Mouse (Mus musculus): ENCODE measurements around the gene Mydgf.

Gene Mydgf

DNA sequence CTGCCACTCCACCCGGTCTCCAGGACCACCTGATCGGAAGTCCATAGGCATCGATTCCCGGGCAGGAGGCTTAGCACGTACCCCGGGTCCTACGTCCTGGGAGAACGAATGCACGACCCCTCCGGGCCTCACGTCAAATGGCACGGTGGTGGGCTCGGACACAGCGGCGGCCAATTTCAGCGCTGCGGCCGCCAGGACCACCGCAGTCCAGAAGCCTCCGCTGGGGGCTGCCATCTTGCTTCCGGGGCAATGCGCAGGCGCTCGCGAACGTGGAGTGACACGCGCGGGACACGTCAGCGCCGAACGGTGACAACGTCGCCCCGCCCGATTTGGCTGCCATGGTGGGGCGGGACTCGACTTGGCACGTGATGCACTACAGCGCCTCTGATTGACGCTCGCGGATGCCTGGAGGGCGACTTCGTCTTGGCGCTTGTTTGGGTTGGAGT lies at the start of gene Mydgf:
Gene Mydgf, minus strand, starts transcription at position 263 of the 446 bp plus-strand sequence.
- DNase-seq: peak; percentile 94

DNA sequence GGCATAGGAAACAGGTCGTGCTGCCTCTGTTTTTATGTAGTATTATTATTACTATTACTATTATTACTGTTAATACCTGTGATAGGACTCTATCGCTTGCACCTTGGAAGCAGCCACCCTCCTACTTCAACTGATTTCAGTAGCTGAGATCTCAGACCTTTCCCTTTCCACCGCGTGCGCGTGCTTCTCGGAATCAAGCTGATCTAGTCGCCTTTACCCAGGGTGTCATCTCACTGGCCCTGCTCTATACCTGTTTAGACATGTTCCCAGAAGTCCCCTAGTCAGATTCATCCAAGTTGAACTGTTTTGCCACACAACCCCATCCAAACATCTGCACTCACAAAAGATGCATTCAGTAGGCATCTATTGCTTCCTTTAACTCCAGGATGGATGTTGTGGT lies 49.7 kb upstream of the Mydgf start:
- no peak for DNase-seq

DNA sequence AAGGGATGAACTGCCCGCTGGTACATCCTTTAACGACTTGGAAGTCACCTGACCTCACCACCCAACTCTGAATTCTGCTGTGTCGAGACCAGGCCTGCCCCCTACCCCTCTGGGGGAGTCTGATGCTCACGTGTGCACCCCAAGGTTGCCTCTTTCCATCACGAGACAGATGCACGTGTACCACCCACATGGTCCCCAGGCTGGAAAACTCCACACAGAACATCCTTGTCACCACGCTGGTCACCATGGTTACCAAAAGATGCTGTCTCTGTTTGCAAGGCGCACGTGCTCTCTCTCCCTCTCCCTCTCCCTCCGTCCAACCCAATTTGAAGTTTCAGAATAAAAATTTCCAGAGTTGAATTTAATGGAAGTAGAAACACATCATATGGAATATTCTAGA lies 46.2 kb upstream of the Mydgf start:
- DNase-seq: no peak

DNA sequence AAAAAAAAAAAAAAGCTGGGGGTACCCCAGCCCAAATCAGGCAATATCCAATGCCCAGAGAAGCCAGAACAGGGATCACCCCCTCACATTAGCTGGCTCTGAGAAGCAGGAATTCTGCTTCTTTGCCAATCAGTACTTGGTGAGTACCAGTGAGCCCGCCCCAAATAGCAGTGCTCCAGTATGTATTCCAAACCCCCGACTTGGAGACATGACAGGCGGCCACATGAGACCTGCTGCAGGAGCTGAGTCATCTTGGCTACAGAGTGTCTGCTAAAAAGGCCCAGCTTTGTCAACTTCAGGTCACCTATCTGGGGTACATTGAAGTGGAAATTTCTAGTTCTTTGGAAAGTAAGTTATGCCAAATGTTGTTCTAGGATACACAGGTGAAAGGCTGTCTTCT lies 42.8 kb upstream of the Mydgf start:
- no peak for DNase-seq

DNA sequence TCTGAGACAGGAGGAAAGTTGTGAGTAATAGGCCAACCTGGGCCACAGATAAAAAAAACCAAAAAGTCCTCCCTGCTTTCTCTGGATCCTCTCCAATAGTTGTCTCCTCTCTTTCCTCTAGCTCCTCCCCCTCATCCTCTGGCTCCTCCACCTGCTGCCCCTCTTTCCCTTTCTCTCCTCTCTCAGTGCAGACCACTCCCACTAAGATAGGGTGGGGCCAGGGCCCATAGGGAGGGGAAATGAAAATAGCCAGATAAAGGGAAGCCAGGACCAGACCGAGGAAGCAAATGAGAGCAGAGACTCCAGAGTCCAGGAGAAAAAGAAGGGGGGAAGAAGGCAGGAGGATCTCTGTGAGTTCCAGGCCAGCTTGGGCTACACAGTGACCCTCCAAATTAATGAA lies 41.2 kb upstream of the Mydgf start:
- DNase-seq: no peak

DNA sequence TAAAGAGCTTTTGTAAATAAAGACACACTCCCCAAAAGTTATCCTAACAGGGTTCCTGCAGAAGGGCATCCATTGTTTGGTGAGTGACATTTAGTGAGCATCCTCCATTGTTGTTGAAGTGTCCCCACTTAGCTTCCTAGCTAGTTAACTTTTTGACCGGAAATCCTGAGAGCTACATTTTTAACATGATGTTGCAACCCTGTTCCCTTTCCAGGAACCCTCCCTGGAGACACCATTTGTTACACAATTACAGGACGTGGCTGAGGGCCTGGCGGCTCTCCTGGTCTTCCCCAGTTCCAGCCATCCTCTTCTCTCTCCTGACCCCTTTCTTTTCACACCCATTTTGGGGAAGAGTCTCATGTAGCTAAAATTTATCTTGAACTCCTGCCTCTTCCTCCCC lies 36.1 kb upstream of the Mydgf start:
- no peak for DNase-seq

DNA sequence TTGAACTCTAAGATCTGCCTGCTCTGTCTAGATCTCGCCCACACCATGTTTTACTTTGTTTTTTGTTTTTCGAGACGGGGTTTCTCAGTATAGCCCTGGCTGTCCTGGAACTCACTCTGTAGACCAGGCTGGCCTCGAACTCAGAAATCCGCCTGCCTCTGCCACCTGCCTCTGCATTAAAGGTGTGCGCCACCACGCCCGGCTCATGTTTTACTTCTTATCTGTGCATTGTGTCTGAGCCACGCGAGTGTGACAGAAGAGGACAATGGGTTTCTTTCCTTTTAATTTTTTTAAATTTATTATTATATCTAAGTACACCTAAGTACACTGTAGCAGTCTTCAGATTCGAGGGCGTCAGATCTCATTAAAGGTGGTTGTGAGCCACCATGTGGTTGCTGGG lies 35.5 kb upstream of the Mydgf start:
- DNase-seq: peak; percentile 51

DNA sequence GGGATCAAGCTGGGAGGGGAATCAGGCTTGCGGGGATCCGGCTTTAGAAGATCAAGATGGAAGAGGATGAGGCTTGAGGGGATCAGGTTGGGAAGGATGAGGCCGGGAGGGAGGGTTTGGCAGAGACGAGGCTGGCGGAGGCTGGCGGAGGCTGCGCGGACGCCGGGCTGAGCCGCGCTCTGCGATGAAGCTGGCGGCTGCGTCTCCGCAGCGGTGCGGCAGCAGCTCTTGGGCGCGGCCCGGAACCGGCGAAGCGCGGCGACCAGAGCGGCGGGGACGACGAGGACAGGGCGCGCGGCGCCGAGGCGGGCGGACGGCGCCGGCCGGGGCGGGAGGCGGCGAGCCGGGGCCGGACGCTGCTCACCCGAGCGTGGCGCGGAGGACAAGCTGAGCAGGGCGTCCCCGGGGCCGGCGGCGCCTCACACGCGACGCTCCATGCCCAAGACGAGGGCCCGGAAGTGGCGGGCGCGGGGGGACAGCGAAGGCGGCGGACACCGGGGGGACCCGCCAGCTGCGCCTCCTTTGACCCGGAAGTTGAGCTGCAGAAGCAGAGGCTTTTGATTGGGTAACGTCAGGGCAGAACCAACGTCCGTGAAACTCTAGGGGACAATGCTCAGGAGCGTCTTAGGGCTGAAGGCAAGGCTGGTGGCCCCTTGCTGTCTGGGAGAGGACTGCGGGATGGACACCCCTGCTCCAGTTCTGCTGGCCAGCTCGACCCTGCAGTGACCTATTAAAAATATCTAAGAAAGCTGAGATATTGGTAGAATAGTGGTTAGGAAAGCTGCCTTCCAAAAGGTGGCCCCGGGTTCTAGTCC lies 34.9 kb upstream of the Mydgf start, which contains the start of gene Dpp9:
Gene Dpp9, minus strand, starts transcription at position 529 of the 815 bp plus-strand sequence.
- peak; percentile 96 for DNase-seq

DNA sequence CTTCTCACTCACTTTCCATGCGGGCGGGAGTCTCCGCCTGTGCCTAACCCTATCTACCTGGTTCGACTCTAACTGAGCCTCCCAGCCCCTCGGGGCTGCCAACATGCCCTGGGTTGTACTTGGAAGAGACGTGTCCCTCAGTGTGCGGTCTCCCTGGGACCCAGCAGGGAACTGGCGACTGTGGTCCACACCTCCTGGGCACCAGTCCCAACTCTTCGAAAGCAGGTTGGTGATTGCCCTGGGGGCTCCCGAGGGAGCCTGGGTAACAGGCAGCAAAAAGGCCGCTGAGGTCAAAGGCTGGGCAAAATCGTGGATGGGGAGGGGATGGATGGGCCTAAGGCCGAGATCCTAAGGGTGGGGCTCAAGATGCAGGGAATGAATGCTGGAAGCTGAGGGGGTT lies 34.0 kb upstream of the Mydgf start:
- DNase-seq: peak; percentile 53

DNA sequence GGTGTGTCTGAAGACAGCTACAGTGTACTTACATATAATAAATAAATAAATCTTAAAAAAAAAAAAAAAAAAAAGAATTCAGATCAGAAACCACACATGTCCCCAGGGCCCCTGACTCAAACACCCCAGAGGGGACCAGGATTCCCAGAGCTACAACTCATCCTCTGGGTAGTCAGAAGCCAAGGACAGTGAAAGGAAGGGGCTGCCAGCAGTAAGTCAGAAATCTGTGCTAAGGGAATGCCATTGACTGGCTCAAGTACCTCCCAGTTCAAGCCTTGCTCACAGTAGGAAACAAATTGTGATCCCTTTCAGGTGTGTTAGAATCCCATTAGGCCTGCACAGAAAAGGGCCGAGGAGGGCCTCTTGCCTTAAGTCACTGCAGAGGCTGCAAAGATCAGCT lies 30.5 kb upstream of the Mydgf start:
- DNase-seq: no peak

DNA sequence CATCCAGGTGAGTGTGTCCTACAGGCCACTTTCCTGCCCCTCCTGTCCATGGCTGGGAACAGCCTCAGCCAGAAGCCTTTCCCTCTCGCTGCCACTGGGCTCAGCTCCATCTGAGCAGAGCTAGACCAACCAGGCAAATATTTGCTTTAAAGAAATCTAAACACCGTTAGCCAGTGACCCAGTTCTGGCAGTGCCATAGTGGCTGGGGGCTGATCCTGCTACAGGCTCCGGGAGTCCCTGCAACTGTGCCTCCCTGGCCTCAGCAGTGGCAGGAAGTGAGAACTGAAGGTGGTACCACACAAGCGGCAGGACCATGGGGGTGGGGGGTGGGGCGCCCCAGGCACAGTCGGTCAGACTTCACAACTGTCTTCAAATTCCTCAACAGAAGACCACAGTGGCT lies 29.0 kb upstream of the Mydgf start:
- DNase-seq: no peak

DNA sequence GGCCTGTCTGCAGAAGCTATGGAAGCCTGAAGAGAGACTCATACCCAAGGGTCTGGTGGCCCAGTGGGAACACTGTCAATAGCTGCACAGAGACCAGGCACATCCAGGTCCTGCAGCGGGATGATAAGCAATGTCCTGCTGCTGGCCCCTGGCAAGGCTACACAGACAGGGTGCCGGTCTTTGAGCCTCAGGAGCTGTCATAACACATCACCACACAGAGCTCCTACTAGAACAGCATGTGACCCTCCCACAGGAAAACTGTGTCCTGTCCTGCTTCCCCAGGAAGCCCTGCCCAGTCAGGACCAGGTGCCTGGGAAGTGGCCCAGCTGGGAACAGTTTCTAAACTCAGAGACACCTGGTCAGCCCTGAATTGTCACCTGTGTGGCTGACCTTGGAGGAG lies 27.4 kb upstream of the Mydgf start:
- DNase-seq: no peak

DNA sequence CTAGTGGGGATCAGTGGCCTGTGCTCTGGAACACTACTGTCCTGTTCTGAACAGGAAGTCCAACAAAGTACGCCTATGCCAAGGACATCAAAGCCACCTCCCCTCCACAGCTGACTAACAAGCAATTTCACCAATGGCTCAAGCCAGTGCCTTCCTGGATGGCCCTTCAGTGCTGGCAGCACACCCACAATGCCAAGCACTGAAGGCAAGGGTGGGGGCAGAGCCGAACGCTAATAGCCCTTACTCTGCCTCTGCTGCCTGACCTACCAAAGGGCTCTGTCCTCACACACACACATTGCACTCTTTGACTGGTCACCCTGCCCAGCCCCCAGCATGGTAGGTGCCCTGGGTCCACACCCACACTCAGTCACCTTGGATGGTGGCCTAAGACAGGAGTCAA lies 25.1 kb upstream of the Mydgf start:
- DNase-seq: no peak

DNA sequence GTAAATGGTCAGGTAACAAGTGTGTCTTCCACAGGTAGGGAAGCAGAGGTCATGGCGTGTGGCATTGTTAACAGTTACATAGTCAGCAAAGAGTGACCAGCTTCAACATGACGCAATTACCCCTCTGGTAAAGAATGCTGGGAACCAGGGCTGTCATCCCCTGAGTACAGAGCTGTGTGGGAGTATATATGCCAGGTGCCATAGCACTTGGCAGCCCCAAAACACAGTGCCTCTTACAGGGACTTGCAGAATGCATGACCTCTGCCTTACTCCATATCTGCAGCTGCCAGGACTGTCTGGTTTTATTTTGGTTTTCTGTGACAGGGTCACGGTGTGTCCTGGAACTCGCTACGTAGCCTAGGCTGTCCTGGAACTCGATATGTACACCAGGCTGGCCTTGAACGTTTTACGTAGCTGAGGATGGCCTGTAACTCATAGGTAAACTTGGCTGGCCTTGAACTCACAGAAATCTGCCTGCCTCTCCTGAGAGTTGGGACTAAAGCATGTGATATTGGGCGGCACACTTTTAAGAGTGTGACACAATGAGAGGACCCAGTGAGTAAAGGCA lies 24.3 kb upstream of the Mydgf start:
- no peak for DNase-seq

DNA sequence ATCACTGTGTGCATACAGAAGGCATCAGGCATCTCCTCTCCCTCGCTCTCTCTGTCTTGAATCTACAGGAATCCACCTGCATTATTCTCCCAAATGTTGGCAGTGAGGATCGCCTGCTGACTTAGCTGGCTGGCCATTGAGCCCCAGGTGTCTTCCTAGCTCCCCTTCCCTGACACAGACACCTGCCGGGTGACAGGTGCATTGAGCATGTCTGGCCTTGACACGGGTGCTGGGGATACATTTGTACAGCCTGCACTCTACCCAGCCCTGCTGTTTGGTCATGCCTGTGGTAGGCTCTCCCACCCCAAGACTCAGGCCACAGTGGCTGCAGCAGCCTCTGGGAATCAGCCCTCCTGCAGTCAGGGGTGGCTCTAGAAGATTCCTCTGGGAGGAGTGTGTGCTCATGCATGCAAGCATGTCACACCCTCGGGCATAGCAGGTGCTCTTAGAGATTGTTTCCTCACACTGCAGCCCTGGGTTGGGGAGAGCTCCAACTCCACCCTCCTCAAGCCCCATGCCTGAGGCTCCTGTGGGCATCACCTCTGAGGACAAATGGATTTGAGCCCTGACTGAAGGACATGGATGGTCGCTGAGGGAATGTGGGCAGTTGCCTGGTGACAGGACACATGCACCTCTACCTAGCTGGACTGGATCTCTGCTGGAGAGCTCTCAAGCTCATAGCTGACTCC lies 23.4 kb upstream of the Mydgf start:
- no peak for DNase-seq

DNA sequence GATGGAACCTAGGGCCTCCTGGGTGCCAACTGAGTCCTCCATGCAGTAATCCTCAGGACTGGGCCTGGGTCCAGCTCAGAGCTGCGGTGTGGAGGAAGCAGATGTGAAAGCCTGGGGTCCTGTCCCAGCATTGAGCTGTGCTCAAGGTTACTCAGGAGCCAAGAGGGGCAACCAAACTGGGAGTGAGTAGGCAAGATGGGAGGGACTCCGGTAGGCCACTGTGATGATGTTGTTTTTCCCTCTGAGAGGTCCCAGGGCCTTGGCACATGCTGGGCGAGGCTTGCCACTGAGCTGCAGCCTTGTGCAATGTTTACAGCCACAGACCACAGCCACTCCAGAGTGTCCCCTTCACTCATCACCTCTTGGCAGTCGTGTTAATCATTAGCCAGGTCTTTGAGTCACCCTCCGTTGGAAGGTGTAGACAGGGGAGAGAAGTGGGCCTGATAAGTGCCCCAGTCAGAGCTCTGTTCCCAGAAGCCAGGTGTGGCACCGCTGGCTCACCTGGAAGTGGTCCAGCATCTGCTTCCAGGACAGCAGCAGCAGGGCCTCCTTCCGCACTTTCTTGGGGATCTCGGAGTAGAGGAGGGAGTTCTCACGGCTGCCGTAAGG lies 22.7 kb upstream of the Mydgf start:
- DNase-seq: no peak

DNA sequence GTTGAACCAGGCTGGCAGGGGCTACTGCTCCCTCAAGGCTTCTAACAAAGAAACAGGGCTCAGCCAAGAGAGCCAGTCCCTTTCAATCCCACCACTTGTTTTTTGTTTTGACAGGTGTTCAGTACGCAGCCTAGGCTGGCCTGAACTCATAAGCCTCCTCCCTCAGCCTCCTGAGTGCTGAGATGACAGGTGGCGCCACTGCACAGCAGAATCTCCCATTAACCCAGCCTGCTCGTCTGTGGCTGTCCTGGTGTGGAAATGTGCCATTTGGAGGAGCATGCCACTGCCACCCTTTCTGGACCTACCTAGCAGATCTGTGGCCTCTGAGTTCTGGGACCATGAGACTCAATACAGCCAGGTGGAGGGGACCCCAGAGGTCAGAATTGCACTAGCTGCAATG lies 20.0 kb upstream of the Mydgf start:
- DNase-seq: no peak

DNA sequence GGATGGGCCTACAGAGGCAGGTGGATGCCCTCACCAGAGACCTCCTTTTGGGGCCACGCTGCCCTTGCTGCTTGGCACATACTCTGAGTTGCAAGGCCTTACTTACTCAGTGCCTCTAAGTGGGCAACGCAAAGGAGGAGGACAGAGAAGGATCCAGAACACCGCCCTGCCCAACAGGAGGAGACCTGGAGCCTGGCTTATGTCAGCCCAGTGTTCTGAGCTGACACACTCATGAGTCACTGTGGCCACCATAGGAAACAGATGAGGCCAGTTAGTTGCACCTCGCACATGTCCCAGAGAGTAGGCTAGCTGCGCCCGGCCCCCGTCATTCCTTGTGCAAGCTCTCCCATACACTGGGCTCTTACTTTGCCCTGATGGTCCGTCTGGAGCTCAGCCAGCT lies 18.8 kb upstream of the Mydgf start:
- no peak for DNase-seq

DNA sequence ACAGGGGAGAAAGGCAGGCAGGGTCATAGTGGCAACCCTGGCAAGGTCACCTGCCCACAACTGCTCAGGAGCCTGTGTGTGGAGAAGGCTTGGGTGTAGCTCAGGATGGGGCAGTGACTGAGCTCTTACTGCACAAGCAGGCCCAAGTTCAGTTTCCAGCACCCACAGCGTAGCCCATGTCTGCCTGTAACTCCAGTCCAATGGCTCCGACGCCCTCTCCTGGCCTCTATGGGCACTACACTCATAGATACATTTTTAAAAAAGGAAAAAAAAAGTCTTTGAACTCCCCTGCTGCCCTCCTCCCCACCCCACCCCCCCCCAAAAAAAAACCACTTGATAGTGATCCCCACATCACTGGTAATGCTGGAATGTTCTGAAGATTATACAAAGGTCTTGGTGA lies 17.9 kb upstream of the Mydgf start:
- no peak for DNase-seq

DNA sequence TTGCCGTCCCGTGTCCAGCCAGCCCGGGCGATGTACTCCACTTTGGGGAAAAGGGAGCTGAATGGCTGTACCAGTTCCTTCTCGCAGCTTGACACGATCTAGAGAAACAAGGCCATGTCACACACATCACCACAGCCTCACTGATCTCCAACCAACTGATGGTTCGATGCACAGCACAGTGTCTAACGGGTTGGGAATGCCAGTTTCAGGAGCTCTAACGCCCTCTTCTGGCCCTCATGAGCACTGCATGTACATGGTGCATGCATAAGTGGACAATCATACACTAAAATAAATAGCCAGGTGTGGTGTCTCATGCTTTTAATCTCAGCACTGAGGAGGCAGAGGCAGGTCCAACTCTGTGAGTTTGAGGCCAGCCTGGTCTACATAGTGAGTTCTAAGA lies 16.9 kb upstream of the Mydgf start:
- DNase-seq: no peak

DNA sequence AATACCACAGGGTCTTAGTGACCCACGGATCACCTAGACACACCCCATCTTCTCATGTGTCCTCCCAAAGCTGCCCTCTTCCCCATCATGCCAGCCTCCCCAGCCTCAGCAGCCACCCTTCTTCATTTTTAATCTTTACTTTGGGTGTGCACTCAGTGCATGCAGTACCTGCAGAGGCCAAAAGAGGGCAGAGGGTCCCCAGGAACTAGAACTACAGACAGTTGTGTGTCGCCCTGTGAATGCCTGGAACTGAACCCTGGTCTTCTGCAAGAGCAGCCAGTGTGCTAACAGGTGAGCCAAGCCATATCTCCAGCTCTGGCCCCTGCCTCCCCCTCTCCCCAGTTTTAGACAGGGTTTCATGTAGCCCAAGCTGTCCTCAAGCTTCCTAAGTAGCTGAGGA lies 13.1 kb upstream of the Mydgf start:
- no peak for DNase-seq

DNA sequence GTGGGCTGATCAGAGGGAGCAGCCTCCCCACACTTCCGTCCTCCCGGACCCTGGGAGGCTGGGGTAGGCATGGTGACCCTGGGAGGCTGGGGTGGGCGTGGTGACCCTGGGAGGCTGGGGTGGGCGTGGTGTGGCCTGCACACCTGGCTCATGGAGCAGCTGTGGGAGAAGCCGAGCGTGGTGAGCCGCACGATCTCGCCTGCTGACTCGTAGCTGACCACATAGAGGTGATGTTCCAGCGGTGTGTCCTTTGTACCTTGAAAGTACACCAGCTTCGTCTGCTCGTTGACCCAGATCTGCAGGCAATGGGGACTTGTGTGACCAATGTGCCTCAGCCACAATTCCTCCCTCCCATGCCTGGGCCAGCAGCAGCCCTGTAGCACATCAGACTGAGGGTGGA lies 11.0 kb upstream of the Mydgf start:
- DNase-seq: no peak

DNA sequence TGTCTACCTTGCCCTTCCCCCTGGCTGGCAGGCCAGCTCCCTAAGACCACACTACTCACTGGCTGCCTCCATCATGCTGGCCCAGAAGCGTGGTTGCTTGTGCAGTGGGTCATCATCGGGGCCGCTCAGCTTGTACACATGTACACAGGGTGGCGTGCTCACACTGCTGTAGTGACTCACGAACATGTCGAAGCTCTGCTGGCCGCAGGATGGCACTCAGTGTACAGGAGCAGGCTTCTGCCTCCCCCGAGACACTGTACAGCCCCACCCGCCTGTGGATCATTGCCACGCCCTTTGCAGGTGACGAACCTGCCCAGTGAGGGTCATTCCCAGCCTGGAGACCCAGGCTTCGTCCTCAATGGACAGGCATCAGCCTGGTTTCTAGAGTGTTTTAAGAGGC lies 10.6 kb upstream of the Mydgf start:
- DNase-seq: no peak

DNA sequence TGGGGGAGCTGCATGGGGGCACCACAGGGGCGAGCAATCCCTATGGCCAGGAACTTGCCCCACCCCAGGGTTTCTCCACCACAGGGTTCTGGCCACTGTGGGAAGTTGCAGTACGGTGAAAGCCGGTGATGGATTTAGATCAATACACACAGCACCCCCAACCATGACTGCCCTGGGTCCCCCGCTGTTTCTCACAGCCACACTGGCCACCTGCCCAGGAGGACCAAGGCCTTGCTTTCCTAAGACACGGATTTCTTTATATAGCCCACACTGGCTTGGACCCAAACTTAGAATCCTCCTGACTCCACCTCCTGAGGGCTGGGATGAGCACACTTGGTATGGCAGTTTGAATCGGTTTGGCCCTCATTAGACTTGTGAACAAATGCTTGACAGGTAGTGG lies 7.5 kb upstream of the Mydgf start:
- DNase-seq: no peak
